In genomic region chr16:34939951-34940350, GRCm38 (mm10) we compare ENCODE assay signal across 21 mouse cellular contexts.
DNase-seq lines count a peak whose midpoint lies in the region; ATAC-seq and TF ChIP-seq lines count a peak whose summit lies in the region.
"Had no signal": no experiment of that assay in that cellular context is flagged by ENCODE, and none has a peak within 500 bp of the region (broad histone marks: within the 10 kb centered on the region; RNA-seq: fewer than 3 reads in every experiment).

No protein-coding gene starts in this region.

- no peak overlapping the region for H3K4me3 ChIP-seq in gastrocnemius, adult 2 months
- H3K4me3 ChIP-seq in lung, embryonic 14.5 days (ENCODE audit: low read depth, low read length): no peak overlapping the region
- H3K4me3 ChIP-seq in limb, embryonic 14.5 days (replicated peaks; ENCODE audit: low read length): no peak overlapping the region
- H3K4me3 ChIP-seq: embryonic facial prominence, embryonic 15.5 days; hindbrain, embryonic 12.5 days; limb, embryonic 13.5 days; midbrain, embryonic 12.5 days had no signal

- no peak for DNase-seq in gastrocnemius, adult 2 months
- no peak for DNase-seq in gastrocnemius, postnatal 14 days
- peak; percentile 67 for DNase-seq in lung, embryonic 14.5 days
- no peak for DNase-seq in lung, postnatal 4 days
- DNase-seq in limb, embryonic 14.5 days (ENCODE audit: low spot score): no peak
- DNase-seq in neural tube, embryonic 10.5 days (ENCODE audit: extremely low spot score, low spot score): no peak
- DNase-seq in thymus, postnatal 4 days: no peak
- DNase-seq: adrenal gland, postnatal 14 days; cerebellum, adult 8-10 months; gastrocnemius, postnatal 10 days; kidney, postnatal 10 days; lung, postnatal 10 days; spleen, adult 18-20 months; thymus, adult 2 months had no signal

- H3K4me2 ChIP-seq in lung, embryonic 14.5 days: no peak overlapping the region
- H3K4me2 ChIP-seq in limb, embryonic 14.5 days (replicated peaks; ENCODE audit: low read depth, low read length, severe bottlenecking): no peak overlapping the region
- H3K4me2 ChIP-seq: embryonic facial prominence, embryonic 15.5 days; hindbrain, embryonic 12.5 days; limb, embryonic 13.5 days; midbrain, embryonic 12.5 days had no signal

- H3K27ac ChIP-seq in gastrocnemius, adult 2 months: peak overlapping the region; percentile 49; the same call in 1 of the 2 replicates
- H3K27ac ChIP-seq in lung, embryonic 14.5 days (ENCODE audit: low read depth): peak overlapping the region; percentile 38; the same call in 1 of the 2 replicates
- H3K27ac ChIP-seq in limb, embryonic 14.5 days (replicated peaks; ENCODE audit: low read depth, low read length): 0 out of 2 replicates have a peak overlapping the region, but pooled peaks have one; percentile 44
- H3K27ac ChIP-seq: embryonic facial prominence, embryonic 15.5 days; hindbrain, embryonic 12.5 days; limb, embryonic 13.5 days; liver, embryonic 14.5 days; midbrain, embryonic 12.5 days had no signal

- TF ChIP-seq POLR2A in limb, embryonic 14.5 days (IDR thresholded peaks at IDR 0.05; ENCODE audit: borderline replicate concordance, extremely low read depth, insufficient read depth, insufficient read length): no peak

- no peak for TF ChIP-seq CTCF in gastrocnemius, adult 2 months (IDR thresholded peaks at IDR 0.05)
- no peak for TF ChIP-seq CTCF in lung, embryonic 14.5 days (IDR thresholded peaks at IDR 0.05; ENCODE audit: low read depth)

- H3K9ac ChIP-seq in lung, embryonic 14.5 days: no peak overlapping the region
- H3K9ac ChIP-seq in limb, embryonic 14.5 days (ENCODE audit: low read depth, low read length, severe bottlenecking): no peak overlapping the region
- H3K9ac ChIP-seq: embryonic facial prominence, embryonic 15.5 days; hindbrain, embryonic 12.5 days; limb, embryonic 13.5 days; liver, embryonic 14.5 days; midbrain, embryonic 12.5 days had no signal

- H3K9me3 ChIP-seq in lung, embryonic 14.5 days (ENCODE audit: low read depth, low read length): no peaks in the 10 kb centered on the region
- H3K9me3 ChIP-seq in limb, embryonic 14.5 days (ENCODE audit: control insufficient read depth, low read length): no peaks in the 10 kb centered on the region
- H3K9me3 ChIP-seq: embryonic facial prominence, embryonic 15.5 days; hindbrain, embryonic 12.5 days; limb, embryonic 13.5 days; midbrain, embryonic 12.5 days had no signal

- H3K36me3 ChIP-seq in lung, embryonic 14.5 days (ENCODE audit: insufficient read depth): peaks cover 72% of the 10 kb centered on the region
- H3K36me3 ChIP-seq in limb, embryonic 14.5 days (ENCODE audit: control insufficient read depth, insufficient read depth, low read length): no peaks in the 10 kb centered on the region
- H3K36me3 ChIP-seq: embryonic facial prominence, embryonic 15.5 days; hindbrain, embryonic 12.5 days; limb, embryonic 13.5 days; midbrain, embryonic 12.5 days had no signal

- no peak for ATAC-seq in lung, embryonic 14.5 days (ENCODE audit: insufficient read depth)
- no peak for ATAC-seq in limb, embryonic 14.5 days (ENCODE audit: low FRiP score, low read depth)
- no peak for ATAC-seq in megakaryocyte-erythroid progenitor cell, adult 5-6 weeks (replicated peaks; ENCODE audit: low FRiP score, low TSS enrichment, poor library complexity, severe bottlenecking)
- ATAC-seq: forebrain, embryonic 14.5 days had no signal

- H3K27me3 ChIP-seq in lung, embryonic 14.5 days (ENCODE audit: insufficient read depth, low read length): no peaks in the 10 kb centered on the region
- H3K27me3 ChIP-seq in limb, embryonic 14.5 days (ENCODE audit: control insufficient read depth, insufficient read depth, low read length): no peaks in the 10 kb centered on the region
- H3K27me3 ChIP-seq: embryonic facial prominence, embryonic 15.5 days; hindbrain, embryonic 12.5 days; midbrain, embryonic 12.5 days had no signal

- WGBS in lung, embryonic 14.5 days: 32% methylated on average over 5 of the region's 5 CpGs
- WGBS in limb, embryonic 14.5 days: 53% methylated on average over 5 of the region's 5 CpGs

- peaks cover 34% of the 10 kb centered on the region for H3K4me1 ChIP-seq in lung, embryonic 14.5 days (ENCODE audit: insufficient read depth)
- peaks cover 57% of the 10 kb centered on the region for H3K4me1 ChIP-seq in limb, embryonic 14.5 days (ENCODE audit: control insufficient read depth, insufficient read depth, low read length)

- intact Hi-C loops in gastrocnemius, adult 2 months (cut with DNase I): no loop called here
- intact Hi-C loops in gastrocnemius, postnatal 14 days (cut with DNase I; ENCODE audit: low total_unique reads): no loop called here
